Mouse (Mus musculus): ENCODE results near the gene Cdc26. TPM values are rescaled to one million over a fixed set of nuclear protein-coding genes. Genes with fewer than 3 reads are reported as not detected.
A peak's percentile ranks its signal among the peaks of the same experiment; 100 is the strongest.

Cdc26 gene
- 99.8 and 104 TPM in 2 replicates for polyA plus RNA-seq (2015; fragmentation: Nextera tagmentation; extraction: Ambion mirVana)

DNA sequence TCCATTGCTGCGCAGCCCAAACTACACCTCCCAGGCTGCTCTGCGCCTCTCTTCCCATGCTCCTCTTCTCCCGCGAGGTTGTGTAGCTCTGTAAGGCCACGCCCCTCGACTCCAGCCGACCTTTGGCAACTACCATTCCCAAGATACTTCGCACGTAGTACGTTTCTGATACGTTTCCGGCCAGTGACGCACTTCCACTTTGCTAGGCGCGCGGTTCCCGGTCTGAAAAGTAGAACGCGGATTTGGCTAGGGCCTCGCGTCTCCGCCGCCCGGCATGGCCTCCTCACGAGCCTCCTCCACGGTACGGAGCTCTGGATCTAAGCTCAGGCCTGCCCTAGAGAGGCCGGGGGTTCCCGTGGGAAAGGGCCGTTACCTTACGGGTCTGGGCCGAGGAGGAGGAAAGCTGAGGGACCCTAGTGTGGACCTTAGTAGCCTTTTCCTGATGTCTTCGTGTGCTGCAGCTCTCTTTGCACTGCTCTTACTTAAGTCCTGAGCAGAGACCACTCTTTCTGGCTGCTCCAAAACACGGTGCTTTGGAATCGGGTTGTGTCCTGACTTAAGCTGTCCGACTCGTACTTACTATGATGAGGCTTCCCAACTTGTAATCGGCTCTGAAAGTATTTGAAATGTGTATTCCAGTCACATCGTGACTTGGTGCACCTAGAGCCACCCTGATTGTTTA, at the start of gene Cdc26, which contains the start of gene Prpf4:
Gene Cdc26, minus strand, starts transcription at position 42 of the 682 bp plus-strand sequence.
Gene Prpf4, plus strand, starts transcription at position 197 of the 682 bp plus-strand sequence.
- ATAC-seq: peak; percentile 99
- H3K4me3 ChIP-seq (replicated peaks; ENCODE audit: low read length): peak within 1 kb of the TSS; percentile 73

DNA sequence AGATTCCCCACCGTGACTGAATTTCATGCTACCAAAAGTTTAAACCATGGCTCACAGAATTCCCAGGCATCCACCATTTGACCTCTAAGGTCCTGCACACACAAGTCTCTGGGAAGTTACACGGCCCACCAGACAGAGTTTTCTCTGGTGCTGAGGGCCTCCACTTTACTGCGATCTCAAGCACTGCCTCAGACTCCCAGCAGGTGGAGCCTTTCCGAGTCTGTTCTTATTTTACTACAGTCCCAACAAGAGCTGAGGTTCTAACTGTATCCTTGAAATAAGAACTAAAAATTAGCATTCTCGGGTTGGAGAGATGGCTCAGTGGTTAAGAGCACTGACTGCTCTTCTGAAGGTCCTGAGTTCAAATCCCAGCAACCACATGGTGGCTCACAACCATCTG, 46.6 kb upstream of the Cdc26 start:
- Histone ChIP-seq H3K9me3 (ENCODE audit: control insufficient read depth, low read length) (no peaks in the 10 kb centered on the region), H3K9ac (replicated peaks; ENCODE audit: low read depth, low read length) (no peak overlapping the region), H3K27ac (ENCODE audit: low read length) (no peak overlapping the region), H3K36me3 (ENCODE audit: control insufficient read depth, insufficient read depth) (no peaks in the 10 kb centered on the region), H3K4me2 (ENCODE audit: low read length) (no peak overlapping the region), H3K4me1 (replicated peaks; ENCODE audit: control insufficient read depth, insufficient read depth, low read length) (no peaks in the 10 kb centered on the region), H3K4me3 (replicated peaks; ENCODE audit: low read length) (no peak overlapping the region), H3K27me3 (replicated peaks; ENCODE audit: control insufficient read depth, insufficient read depth, low read length) (no peaks in the 10 kb centered on the region)
- 59% methylated on average over 5 of the region's 5 CpGs for WGBS
- ATAC-seq: no peak; the same call in 1 of the 2 replicates

More for the DNA sequence above, at the start of gene Cdc26, which contains the start of gene Prpf4:
- H3K27ac ChIP-seq (ENCODE audit: low read length): peak within 1 kb of the TSS; percentile 80
- peak within 1 kb of the TSS; percentile 56 for H3K4me2 ChIP-seq (ENCODE audit: low read length)
- peaks cover 28% of the 10 kb centered on the region for H3K4me1 ChIP-seq (replicated peaks; ENCODE audit: control insufficient read depth, insufficient read depth, low read length)
- H3K9ac ChIP-seq (replicated peaks; ENCODE audit: low read depth, low read length): peak within 1 kb of the TSS; percentile 73
- WGBS: under 1% methylated on average over 39 of the region's 39 CpGs
- H3K27me3 ChIP-seq (replicated peaks; ENCODE audit: control insufficient read depth, insufficient read depth, low read length): no peaks in the 10 kb centered on the region
- no peaks in the 10 kb centered on the region for H3K9me3 ChIP-seq (ENCODE audit: control insufficient read depth, low read length)
- peaks cover 5% of the 10 kb centered on the region; the same call in 1 of the 2 replicates for H3K36me3 ChIP-seq (ENCODE audit: control insufficient read depth, insufficient read depth)

DNA sequence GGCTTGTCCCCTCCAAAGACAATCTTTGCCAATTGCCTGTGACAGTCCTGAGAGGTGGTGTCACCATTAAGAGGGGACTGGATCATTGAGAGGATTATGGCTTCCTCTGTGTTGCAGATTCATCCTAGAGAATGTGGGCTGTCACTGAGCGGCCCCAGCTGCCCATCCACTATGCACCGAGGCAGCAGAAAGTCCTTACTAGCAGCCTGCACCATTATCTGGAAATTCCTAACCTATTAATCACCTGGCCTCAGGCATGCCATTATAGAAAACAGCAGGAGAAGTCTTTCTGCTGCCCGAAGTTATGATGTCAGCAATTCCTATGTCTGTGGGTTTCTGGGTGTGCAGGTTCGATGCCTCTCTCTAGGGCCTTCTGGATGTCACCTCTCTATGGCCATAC, 32.5 kb upstream of the Cdc26 start:
- no peaks in the 10 kb centered on the region for H3K27me3 ChIP-seq (replicated peaks; ENCODE audit: control insufficient read depth, insufficient read depth, low read length)
- no peaks in the 10 kb centered on the region for H3K9me3 ChIP-seq (ENCODE audit: control insufficient read depth, low read length)
- H3K36me3 ChIP-seq (ENCODE audit: control insufficient read depth, insufficient read depth): no peaks in the 10 kb centered on the region
- no peak overlapping the region for H3K4me3 ChIP-seq (replicated peaks; ENCODE audit: low read length)
- H3K9ac ChIP-seq (replicated peaks; ENCODE audit: low read depth, low read length): no peak overlapping the region
- 75% methylated on average over 4 of the region's 4 CpGs for WGBS
- H3K27ac ChIP-seq (ENCODE audit: low read length): no peak overlapping the region
- no peaks in the 10 kb centered on the region for H3K4me1 ChIP-seq (replicated peaks; ENCODE audit: control insufficient read depth, insufficient read depth, low read length)
- H3K4me2 ChIP-seq (ENCODE audit: low read length): no peak overlapping the region
- no peak for ATAC-seq

DNA sequence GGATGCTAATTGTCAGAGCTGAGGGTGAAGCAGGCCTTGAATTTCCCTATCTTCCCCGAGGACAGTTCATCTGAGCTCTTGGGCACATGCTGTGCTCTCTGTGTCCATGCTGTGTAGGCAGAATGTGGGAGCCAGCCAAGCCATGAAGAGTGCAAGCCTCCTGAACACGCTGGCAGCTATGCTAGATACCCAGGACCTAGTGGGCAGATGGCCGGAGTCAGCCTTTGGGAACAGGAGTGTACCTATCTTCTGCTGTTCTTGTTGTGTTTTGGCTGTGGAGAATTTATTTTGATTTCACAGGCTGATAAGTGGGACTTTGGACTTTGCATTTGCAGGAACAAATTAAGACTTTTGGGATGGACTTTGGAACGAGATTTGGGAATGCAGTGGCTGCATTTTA, 32.1 kb upstream of the Cdc26 start:
- Histone ChIP-seq H3K4me1 (replicated peaks; ENCODE audit: control insufficient read depth, insufficient read depth, low read length) (no peaks in the 10 kb centered on the region), H3K4me3 (replicated peaks; ENCODE audit: low read length) (no peak overlapping the region), H3K36me3 (ENCODE audit: control insufficient read depth, insufficient read depth) (no peaks in the 10 kb centered on the region), H3K27ac (ENCODE audit: low read length) (no peak overlapping the region), H3K9ac (replicated peaks; ENCODE audit: low read depth, low read length) (no peak overlapping the region), H3K9me3 (ENCODE audit: control insufficient read depth, low read length) (no peaks in the 10 kb centered on the region), H3K27me3 (replicated peaks; ENCODE audit: control insufficient read depth, insufficient read depth, low read length) (no peaks in the 10 kb centered on the region), H3K4me2 (ENCODE audit: low read length) (no peak overlapping the region)
- WGBS: 75% methylated on average over 4 of the region's 4 CpGs
- ATAC-seq: no peak

DNA sequence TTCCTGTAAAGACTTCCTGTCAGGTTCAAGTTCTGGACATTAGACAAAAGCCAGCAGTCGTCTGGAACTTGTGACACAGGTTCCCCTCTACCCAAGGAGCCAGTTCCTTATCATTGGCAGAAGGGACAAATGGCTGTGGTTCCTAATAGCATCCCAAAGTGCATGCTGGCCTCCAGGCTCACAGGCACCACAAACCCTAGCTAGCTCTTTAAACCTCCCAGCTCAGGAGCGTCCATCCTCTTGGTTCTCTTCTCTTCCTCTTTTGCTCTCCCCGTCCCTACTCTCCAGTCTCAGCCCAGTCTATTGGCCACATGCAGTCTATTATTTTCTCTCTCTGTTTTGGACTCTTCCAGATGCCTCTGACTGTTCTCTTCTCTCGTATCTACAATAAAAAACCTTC, 31.4 kb upstream of the Cdc26 start:
- Histone ChIP-seq H3K9ac (replicated peaks; ENCODE audit: low read depth, low read length) (no peak overlapping the region), H3K4me2 (ENCODE audit: low read length) (no peak overlapping the region), H3K4me3 (replicated peaks; ENCODE audit: low read length) (no peak overlapping the region), H3K36me3 (ENCODE audit: control insufficient read depth, insufficient read depth) (no peaks in the 10 kb centered on the region), H3K9me3 (ENCODE audit: control insufficient read depth, low read length) (no peaks in the 10 kb centered on the region), H3K27ac (ENCODE audit: low read length) (no peak overlapping the region), H3K4me1 (replicated peaks; ENCODE audit: control insufficient read depth, insufficient read depth, low read length) (no peaks in the 10 kb centered on the region), H3K27me3 (replicated peaks; ENCODE audit: control insufficient read depth, insufficient read depth, low read length) (no peaks in the 10 kb centered on the region)
- WGBS: 66% methylated on average over 4 of the region's 4 CpGs
- no peak for ATAC-seq

DNA sequence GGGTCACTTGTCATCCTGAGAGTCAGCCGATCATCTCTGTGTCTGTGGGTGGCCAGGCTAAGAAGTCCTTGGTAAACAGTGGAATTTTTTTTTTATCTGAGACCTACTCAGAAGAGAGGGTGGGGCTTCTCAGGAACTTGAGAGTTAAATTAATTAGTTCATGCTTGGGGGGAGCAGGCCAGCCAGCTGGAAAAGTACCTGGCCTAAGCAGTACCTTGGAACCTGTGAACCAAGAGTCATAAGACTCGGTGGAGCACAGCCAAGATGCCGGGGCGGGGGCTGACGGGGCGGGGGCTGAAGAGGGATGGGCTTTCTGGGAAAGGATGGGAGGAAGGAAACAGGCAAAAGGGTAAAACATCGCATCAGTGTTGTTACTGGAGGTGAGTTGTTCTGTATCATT, 29.4 kb upstream of the Cdc26 start:
- no peak for ATAC-seq
- H3K9me3 ChIP-seq (ENCODE audit: control insufficient read depth, low read length): no peaks in the 10 kb centered on the region
- no peaks in the 10 kb centered on the region for H3K36me3 ChIP-seq (ENCODE audit: control insufficient read depth, insufficient read depth)
- H3K27me3 ChIP-seq (replicated peaks; ENCODE audit: control insufficient read depth, insufficient read depth, low read length): no peaks in the 10 kb centered on the region
- no peaks in the 10 kb centered on the region for H3K4me1 ChIP-seq (replicated peaks; ENCODE audit: control insufficient read depth, insufficient read depth, low read length)
- no peak overlapping the region for H3K27ac ChIP-seq (ENCODE audit: low read length)
- WGBS: 83% methylated on average over 7 of the region's 7 CpGs
- H3K9ac ChIP-seq (replicated peaks; ENCODE audit: low read depth, low read length): no peak overlapping the region
- no peak overlapping the region for H3K4me3 ChIP-seq (replicated peaks; ENCODE audit: low read length)
- no peak overlapping the region for H3K4me2 ChIP-seq (ENCODE audit: low read length)

DNA sequence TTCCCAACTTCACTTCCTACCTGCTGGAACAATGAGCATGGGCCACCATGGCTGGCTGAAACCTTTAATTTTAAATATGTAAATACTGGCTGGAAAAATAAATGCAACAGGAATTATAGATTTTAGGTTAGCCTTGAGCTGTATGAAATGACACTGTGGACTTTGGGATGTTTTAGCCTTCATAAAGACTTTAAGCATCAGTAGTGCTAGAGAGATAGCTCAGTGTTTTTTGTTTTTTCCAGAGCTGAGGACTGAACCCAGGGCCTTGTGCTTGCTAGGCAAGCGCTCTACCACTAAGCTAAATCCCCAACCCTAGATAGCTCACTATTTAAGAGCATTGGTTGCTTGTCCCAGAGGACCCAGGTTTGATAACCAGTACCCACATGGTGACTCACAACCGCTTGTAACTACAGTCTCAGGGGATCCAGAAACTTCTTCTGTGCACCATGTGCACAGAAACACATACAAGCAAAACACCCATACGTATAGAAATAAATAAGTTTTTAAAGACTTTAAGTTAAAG, 28.9 kb upstream of the Cdc26 start:
- Histone ChIP-seq H3K27me3 (replicated peaks; ENCODE audit: control insufficient read depth, insufficient read depth, low read length) (no peaks in the 10 kb centered on the region), H3K9ac (replicated peaks; ENCODE audit: low read depth, low read length) (no peak overlapping the region), H3K36me3 (ENCODE audit: control insufficient read depth, insufficient read depth) (no peaks in the 10 kb centered on the region), H3K9me3 (ENCODE audit: control insufficient read depth, low read length) (no peaks in the 10 kb centered on the region), H3K4me3 (replicated peaks; ENCODE audit: low read length) (no peak overlapping the region), H3K4me1 (replicated peaks; ENCODE audit: control insufficient read depth, insufficient read depth, low read length) (no peaks in the 10 kb centered on the region), H3K27ac (ENCODE audit: low read length) (no peak overlapping the region), H3K4me2 (ENCODE audit: low read length) (no peak overlapping the region)
- 90% methylated on average over 3 of the region's 3 CpGs for WGBS
- no peak for ATAC-seq

DNA sequence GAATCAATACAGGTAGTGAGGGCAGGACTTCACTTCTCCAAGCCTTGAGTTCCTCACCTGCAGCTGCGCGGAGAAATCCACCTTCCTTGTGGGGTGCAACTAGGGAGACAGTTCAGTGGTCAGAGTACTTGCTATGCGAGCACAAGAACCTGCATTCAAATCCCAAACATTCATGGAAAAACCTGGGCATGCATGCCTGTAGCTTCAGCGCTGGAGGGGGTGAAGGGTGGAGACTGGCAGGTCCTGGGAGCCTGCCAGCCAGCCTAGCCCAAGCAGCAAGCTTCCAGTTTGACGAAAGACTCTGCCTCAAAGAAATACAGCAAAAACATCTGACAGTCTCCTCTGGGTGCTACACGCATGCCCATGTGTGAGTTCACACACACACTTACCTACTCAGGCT, 26.6 kb upstream of the Cdc26 start, which contains the start of gene Rnf183:
Gene Rnf183, minus strand, starts transcription at position 172 of the 400 bp plus-strand sequence.
- no peak within 1 kb of the TSS for H3K4me2 ChIP-seq (ENCODE audit: low read length)
- no peaks in the 10 kb centered on the region for H3K27me3 ChIP-seq (replicated peaks; ENCODE audit: control insufficient read depth, insufficient read depth, low read length)
- no peaks in the 10 kb centered on the region for H3K36me3 ChIP-seq (ENCODE audit: control insufficient read depth, insufficient read depth)
- H3K27ac ChIP-seq (ENCODE audit: low read length): no peak within 1 kb of the TSS
- H3K4me3 ChIP-seq (replicated peaks; ENCODE audit: low read length): no peak within 1 kb of the TSS
- no peaks in the 10 kb centered on the region for H3K9me3 ChIP-seq (ENCODE audit: control insufficient read depth, low read length)
- no peak within 1 kb of the TSS for H3K9ac ChIP-seq (replicated peaks; ENCODE audit: low read depth, low read length)
- ATAC-seq: no peak
- H3K4me1 ChIP-seq (replicated peaks; ENCODE audit: control insufficient read depth, insufficient read depth, low read length): no peaks in the 10 kb centered on the region
- WGBS: 81% methylated on average over 6 of the region's 6 CpGs

DNA sequence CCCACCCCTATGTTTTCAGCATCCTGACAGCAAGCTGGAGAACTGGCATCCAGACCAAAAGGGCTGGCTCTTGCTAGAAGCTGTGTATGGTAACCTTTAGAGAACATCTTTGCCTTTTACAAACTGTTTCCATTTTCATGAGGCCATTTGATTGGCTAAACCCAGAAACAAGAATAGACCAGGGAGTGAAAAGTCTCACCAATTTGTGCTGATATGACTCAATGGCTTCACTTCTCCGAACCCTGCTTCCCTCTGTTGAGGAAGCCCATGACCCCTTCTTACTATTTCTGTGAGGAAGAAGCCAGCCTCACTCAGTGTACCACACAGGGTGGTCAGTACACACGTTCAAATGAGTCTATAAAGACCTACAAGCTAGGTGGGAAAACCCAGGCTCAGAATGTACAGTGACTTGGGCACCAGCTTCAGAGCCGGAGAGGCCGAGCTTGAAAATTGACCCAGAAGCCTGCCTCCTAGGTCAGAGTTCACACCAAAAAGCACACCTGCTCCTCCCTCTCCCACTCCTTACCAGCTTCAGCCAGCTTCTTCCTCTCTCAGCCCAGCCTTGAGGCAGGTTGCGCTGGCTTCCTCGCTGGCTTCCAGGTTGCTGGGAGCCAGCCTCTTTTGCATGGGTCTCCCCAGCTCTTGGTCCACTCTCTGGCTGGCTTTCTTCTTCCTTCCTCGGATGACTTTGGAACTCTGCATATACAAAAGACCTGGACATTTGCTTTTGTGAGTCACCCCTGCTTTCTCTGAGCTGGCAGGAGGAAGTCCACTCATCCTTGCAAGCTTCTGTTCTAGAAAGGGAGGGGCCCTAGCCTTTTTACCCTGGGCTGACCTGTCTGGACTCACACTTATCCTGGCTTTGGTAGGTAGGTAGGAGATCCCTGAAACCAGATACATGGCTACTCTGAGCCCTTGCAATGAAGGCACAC, 25.8 kb upstream of the Cdc26 start:
- H3K4me1 ChIP-seq (replicated peaks; ENCODE audit: control insufficient read depth, insufficient read depth, low read length): no peaks in the 10 kb centered on the region
- H3K27me3 ChIP-seq (replicated peaks; ENCODE audit: control insufficient read depth, insufficient read depth, low read length): no peaks in the 10 kb centered on the region
- H3K27ac ChIP-seq (ENCODE audit: low read length): no peak overlapping the region
- no peaks in the 10 kb centered on the region for H3K9me3 ChIP-seq (ENCODE audit: control insufficient read depth, low read length)
- ATAC-seq: no peak
- no peak overlapping the region for H3K9ac ChIP-seq (replicated peaks; ENCODE audit: low read depth, low read length)
- WGBS: 80% methylated on average over 7 of the region's 7 CpGs
- H3K4me2 ChIP-seq (ENCODE audit: low read length): no peak overlapping the region
- H3K4me3 ChIP-seq (replicated peaks; ENCODE audit: low read length): no peak overlapping the region
- H3K36me3 ChIP-seq (ENCODE audit: control insufficient read depth, insufficient read depth): no peaks in the 10 kb centered on the region

All from forebrain, embryonic 16.5 days (tissue).